In genomic region chr4:83417820-83418186, GRCm38 (mm10) we compare ENCODE assay signal across 8 mouse cellular contexts. TPM values are rescaled to one million over a fixed set of nuclear protein-coding genes. Genes with fewer than 3 reads are reported as not detected.
A peak's percentile ranks its signal among the peaks of the same experiment; 100 is the strongest.
DNase-seq lines count a peak whose midpoint lies in the region; ATAC-seq and TF ChIP-seq lines count a peak whose summit lies in the region.

No protein-coding gene starts in this region.

- peak overlapping the region; percentile 95 for H3K9ac ChIP-seq in hindbrain, embryonic 15.5 days
- H3K9ac ChIP-seq in midbrain, embryonic 14.5 days (replicated peaks; ENCODE audit: low read length) = peak overlapping the region; percentile 91

- peak overlapping the region; percentile 65 for H3K27ac ChIP-seq in kidney, adult 2 months (ENCODE audit: insufficient read depth, low read depth, low read length)
- H3K27ac ChIP-seq in bone marrow, adult 2 months (ENCODE audit: control insufficient read depth, insufficient read depth, low read depth, low read length, poor library complexity) = peak overlapping the region; percentile 16
- H3K27ac ChIP-seq in hindbrain, embryonic 15.5 days (replicated peaks) = peak overlapping the region; percentile 91
- H3K27ac ChIP-seq in midbrain, embryonic 14.5 days (replicated peaks; ENCODE audit: low read depth, low read length) = peak overlapping the region; percentile 94

- no peak for ATAC-seq in hindbrain, embryonic 15.5 days (ENCODE audit: low FRiP score, low read depth)
- peak; percentile 77; the same call in 1 of the 2 replicates for ATAC-seq in midbrain, embryonic 14.5 days (ENCODE audit: low FRiP score, low TSS enrichment)

- DNase-seq in kidney, adult 2 months = no peak
- DNase-seq in kidney, adult 11 months = no peak
- no peak for DNase-seq in midbrain, embryonic 14.5 days
- DNase-seq in left cerebral cortex, adult 9 months (ENCODE audit: low spot score in 2 of 2) = no peak
- no peak for DNase-seq in urinary bladder, postnatal 25 days (ENCODE audit: low spot score)
- no peak for DNase-seq in urinary bladder, postnatal 36 days (ENCODE audit: low spot score in 2 of 2)

- no peak for TF ChIP-seq POLR2A in kidney, adult 2 months (IDR thresholded peaks at IDR 0.05; ENCODE audit: low read depth, low read length)
- no peak for TF ChIP-seq POLR2A in bone marrow, adult 2 months (IDR thresholded peaks at IDR 0.05; ENCODE audit: borderline replicate concordance, control insufficient read depth, low read depth, low read length)

- no peak for TF ChIP-seq CTCF in kidney, adult 2 months (conservative IDR thresholded peaks at IDR 0.05; ENCODE audit: insufficient read depth, insufficient read length, low read depth, low read length)
- TF ChIP-seq CTCF in bone marrow, adult 2 months (IDR thresholded peaks at IDR 0.05; ENCODE audit: control insufficient read depth, insufficient read depth, low read length) = no peak

- no peaks in the 10 kb centered on the region for H3K9me3 ChIP-seq in hindbrain, embryonic 15.5 days
- H3K9me3 ChIP-seq in midbrain, embryonic 14.5 days (ENCODE audit: control insufficient read depth, low read length) = no peaks in the 10 kb centered on the region

- under 1% methylated on average over 30 of the region's 30 CpGs for WGBS in kidney, adult 2 months
- WGBS in bone marrow, adult 2 months = under 1% methylated on average over 30 of the region's 30 CpGs
- WGBS in hindbrain, embryonic 15.5 days = under 1% methylated on average over 30 of the region's 30 CpGs
- under 1% methylated on average over 30 of the region's 30 CpGs for WGBS in midbrain, embryonic 14.5 days

- no peaks in the 10 kb centered on the region for H3K36me3 ChIP-seq in kidney, adult 2 months (ENCODE audit: control insufficient read depth, insufficient read depth, low read length)
- H3K36me3 ChIP-seq in hindbrain, embryonic 15.5 days = peaks cover 1% of the 10 kb centered on the region
- H3K36me3 ChIP-seq in midbrain, embryonic 14.5 days (ENCODE audit: control insufficient read depth, insufficient read depth, low read length) = peaks cover 12% of the 10 kb centered on the region

- peak overlapping the region; percentile 68 for H3K4me2 ChIP-seq in hindbrain, embryonic 15.5 days
- H3K4me2 ChIP-seq in midbrain, embryonic 14.5 days (ENCODE audit: low read length) = peak overlapping the region; percentile 60

- H3K4me1 ChIP-seq in kidney, adult 2 months (ENCODE audit: control insufficient read depth, insufficient read depth, low read length) = peaks cover 5% of the 10 kb centered on the region; the same call in 1 of the 2 replicates
- H3K4me1 ChIP-seq in bone marrow, adult 2 months (ENCODE audit: control insufficient read depth, insufficient read depth, low read length) = no peaks in the 10 kb centered on the region; the same call in 1 of the 2 replicates
- H3K4me1 ChIP-seq in hindbrain, embryonic 15.5 days (replicated peaks) = peaks cover 16% of the 10 kb centered on the region
- peaks cover 13% of the 10 kb centered on the region for H3K4me1 ChIP-seq in midbrain, embryonic 14.5 days (ENCODE audit: control insufficient read depth, insufficient read depth, low read length)

- H3K27me3 ChIP-seq in kidney, adult 2 months (replicated peaks; ENCODE audit: control insufficient read depth, insufficient read depth, low read length) = no peaks in the 10 kb centered on the region
- H3K27me3 ChIP-seq in hindbrain, embryonic 15.5 days = no peaks in the 10 kb centered on the region
- no peaks in the 10 kb centered on the region for H3K27me3 ChIP-seq in midbrain, embryonic 14.5 days (ENCODE audit: control insufficient read depth, insufficient read depth, low read length)

- peak overlapping the region; percentile 97 for H3K4me3 ChIP-seq in kidney, adult 2 months (ENCODE audit: insufficient read depth, low read depth, low read length)
- peak overlapping the region; percentile 99 for H3K4me3 ChIP-seq in bone marrow, adult 2 months (replicated peaks; ENCODE audit: control insufficient read depth, low read depth, low read length)
- H3K4me3 ChIP-seq in hindbrain, embryonic 15.5 days = peak overlapping the region; percentile 95
- peak overlapping the region; percentile 90 for H3K4me3 ChIP-seq in midbrain, embryonic 14.5 days (replicated peaks; ENCODE audit: low read depth, low read length)

RNA-seq across cellular contexts. Expression of gene Snapc3, which starts 0.3 kb away (rescaled TPM):
- polyA plus RNA-seq in kidney, adult 2 months (2012; rRNA removed) = 8.0 and 10.3 TPM in 2 replicates
- polyA plus RNA-seq in bone marrow, adult 2 months (2011; ENCODE audit: insufficient read depth, insufficient read length, low replicate concordance, missing spikeins) = 9.8 and 22.3 TPM in 2 replicates
- polyA plus RNA-seq in hindbrain, embryonic 15.5 days (2015; fragmentation: Nextera tagmentation; extraction: Ambion mirVana) = 60.6 and 65.0 TPM in 2 replicates
- 86.8 and 87.3 TPM in 2 replicates for polyA plus RNA-seq in midbrain, embryonic 14.5 days (2014; fragmentation: Nextera tagmentation; extraction: Ambion mirVana)

Comparison
In these comparisons a context has a peak if more than half of its experiments do, and no peak if none do; other contexts are left out.
1. H3K27ac ChIP-seq: peak in every context shown above with its lines; median percentile 94 in midbrain, embryonic 14.5 days; 91 in hindbrain, embryonic 15.5 days; 65 in kidney, adult 2 months; 16 in bone marrow, adult 2 months.